Mouse (Mus musculus) testis, adult 2 months (tissue): ENCODE measurements around the gene Zc3h14.

Source experiments
- CTCF ChIP-seq: fragments of 200-500 bp; IDR thresholded peaks from 2 replicates; pipeline ENCODE4 v1.5.1; 2012; ENCODE audit warnings: low read depth, mild to moderate bottlenecking, inconsistent platforms, low read length, moderate library complexity; ENCODE audit not compliant: control insufficient read depth, insufficient read depth, insufficient replicate concordance
- POLR2A ChIP-seq: fragments of 200-500 bp; IDR thresholded peaks from 2 replicates; pipeline ENCODE4 v1.6.1; 2012; ENCODE audit warnings: low read depth, mild to moderate bottlenecking, inconsistent platforms, low read length, moderate library complexity; ENCODE audit not compliant: control insufficient read depth

DNA sequence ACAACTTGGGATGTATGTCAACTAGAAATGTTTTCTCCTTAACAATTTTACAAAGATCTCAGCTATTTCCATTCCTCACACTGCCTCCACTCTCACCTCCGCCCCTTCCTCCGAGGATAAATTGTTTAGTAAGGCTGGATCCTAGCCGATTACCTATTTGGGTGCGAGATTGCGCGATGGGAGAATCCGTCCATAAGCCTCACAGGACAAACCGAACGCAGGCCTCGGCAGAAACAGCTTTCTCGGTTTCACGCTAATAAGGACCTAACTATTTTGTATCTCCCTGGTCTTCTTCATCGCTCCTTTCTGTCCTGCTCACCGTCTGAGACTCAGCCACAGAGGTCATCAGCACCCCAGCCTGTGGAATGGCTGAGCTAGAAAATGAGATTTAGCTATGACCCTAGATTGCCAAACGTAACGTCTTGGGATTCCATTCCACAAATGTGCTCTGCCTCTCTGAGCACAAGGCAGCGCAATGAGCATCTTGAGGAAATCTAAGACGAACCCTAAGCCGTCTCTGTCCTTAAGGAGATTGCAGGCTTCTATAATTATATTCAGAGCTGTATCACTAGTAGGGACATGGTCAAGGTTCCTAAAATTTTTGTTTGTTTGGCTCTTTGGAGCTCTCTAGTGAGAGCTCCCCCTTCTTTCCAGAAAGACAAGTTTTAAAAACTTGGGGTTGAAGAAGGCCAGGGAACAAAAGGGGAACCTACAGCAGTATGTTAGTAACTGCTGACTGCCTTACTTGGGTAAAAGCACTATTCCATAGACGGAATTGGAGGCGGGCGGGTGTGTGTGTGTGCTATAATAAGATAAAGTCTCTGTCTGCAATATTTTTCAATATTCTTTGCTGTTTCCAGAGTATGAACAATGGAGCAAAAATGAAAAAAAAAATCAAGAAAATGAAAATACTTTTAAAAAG, 11.6 kb upstream of the Zc3h14 start:
- TF ChIP-seq CTCF (no peak), POLR2A (no peak)
